Mouse (Mus musculus) common myeloid progenitor, adult 5-6 weeks (primary cell): Measurements from ENCODE around the gene Slc23a4. TPM values are rescaled to one million over a fixed set of nuclear protein-coding genes. Genes with fewer than 3 reads are reported as not detected.

Experiments used
- ATAC-seq: replicated peaks from 2 replicates; pipeline ENCODE4 v1.8.0; 2016; ENCODE audit warnings: low read depth, mild to moderate bottlenecking, moderate TSS enrichment, inconsistent platforms; ENCODE audit not compliant: poor library complexity, severe bottlenecking
- total RNA-seq: library from RNA; stranded (forward); fragments of 200-1000, 187-1606 nt; gene quantifications from 2 replicates; pipeline ENCODE4 v1.2.3, GENCODE M21; 2017

The Slc23a4 gene
- total RNA-seq, 1 experiment from 2014 or later: 0.18 TPM

- ATAC-seq: no peak
Measured at GRCm38 (mm10) chr6:34919956-34920355, 68.2 kb downstream of the Slc23a4 start, which contains the start of gene Stra8. Gene Stra8 (plus strand): TSS chr6:34920163.

GRCm38 (mm10) chr6:34919146-34919545 lies 69.1 kb downstream of the Slc23a4 start:
- no peak for ATAC-seq

DNA sequence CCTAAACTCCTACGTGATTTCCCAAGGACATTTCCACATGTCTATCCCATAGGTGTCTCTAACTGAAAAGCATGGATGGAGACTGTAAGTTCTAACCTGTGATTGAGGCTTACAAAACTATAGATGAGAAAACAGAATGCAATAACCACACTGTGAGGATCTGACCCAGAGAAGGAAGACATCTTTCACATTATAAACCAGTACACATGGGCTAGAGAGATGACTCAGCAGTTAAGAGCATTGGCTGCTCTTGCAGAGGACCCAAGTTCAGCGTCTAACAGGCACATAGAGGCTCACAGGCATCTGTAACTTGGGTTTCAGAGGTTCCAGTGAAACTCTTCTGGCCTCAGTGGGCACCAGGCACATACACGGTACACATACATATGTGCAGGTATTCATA lies 73.7 kb downstream of the Slc23a4 start:
- no peak for ATAC-seq

DNA sequence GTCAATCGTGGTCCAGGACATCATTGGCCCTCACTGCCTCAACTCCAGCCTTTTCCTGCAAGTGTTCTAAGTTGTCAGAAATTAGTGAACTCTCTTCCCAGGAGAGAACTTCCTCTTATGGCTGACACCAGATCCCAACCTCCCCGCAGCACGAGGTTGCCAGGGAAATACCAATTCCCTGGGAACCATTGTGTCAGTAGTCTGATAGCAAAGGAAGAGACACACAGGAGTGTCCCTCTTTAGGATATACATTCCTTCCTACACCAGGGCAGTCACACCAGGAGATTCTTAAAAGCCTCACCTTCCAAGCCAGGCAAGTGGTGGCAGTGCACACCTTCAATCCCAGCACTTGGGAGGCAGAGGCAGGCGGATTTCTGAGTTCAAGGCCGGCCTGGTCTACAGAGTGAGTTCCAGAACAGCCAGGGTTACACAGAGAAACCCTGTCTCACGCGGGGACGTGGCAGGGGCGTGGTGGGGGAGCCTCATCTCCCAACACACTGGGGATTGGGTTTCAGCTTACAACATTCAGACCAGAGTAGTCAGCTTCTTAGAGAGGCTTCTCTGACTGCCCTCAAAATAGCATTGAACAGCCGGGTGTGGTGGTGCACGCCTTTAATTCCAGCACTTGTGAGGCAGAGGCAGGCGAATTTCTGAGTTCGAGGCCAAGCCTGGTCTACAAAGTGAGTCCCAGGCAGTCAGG lies 74.7 kb downstream of the Slc23a4 start:
- no peak for ATAC-seq

GRCm38 (mm10) chr6:34910371-34911219 lies 77.6 kb downstream of the Slc23a4 start, which contains the start of gene Wdr91:
Gene Wdr91 (minus strand): TSS chr6:34910876.
- ATAC-seq: peak; percentile 80

DNA sequence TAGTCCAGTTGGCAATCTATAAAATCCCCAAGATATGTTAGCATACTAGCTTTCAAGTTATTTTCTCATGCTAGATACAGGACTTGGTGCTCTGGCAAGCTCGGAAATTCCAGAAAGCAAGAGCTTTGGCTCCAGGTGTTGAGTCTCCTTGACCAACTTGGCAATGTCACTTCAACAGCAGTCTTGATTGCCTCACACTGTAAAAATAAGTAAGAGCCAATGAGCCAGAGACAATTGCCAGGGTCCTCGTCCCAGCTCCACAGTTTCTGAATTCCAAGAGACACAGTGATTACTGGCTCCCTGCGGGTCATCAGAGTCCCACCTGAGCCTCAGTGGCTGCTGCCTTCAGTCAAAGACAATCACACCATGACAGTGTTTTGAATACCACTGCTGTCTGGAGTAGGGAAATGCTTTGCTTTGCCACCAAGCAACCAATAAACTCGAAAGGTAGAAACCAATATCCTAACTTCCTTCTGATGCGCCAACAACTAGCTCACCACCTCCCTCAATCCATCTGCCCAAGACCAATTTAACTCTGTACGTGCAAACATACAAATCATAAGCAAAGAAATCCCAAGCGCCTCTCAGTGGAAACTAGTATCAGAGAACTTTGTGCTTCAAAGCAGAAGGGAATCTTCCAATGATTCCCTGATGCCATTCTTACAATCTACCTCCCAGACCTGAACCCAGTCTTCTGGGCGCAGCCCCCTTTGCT lies 78.4 kb downstream of the Slc23a4 start:
- no peak for ATAC-seq

GRCm38 (mm10) chr6:34907696-34908260 lies 80.4 kb downstream of the Slc23a4 start:
- no peak for ATAC-seq

DNA sequence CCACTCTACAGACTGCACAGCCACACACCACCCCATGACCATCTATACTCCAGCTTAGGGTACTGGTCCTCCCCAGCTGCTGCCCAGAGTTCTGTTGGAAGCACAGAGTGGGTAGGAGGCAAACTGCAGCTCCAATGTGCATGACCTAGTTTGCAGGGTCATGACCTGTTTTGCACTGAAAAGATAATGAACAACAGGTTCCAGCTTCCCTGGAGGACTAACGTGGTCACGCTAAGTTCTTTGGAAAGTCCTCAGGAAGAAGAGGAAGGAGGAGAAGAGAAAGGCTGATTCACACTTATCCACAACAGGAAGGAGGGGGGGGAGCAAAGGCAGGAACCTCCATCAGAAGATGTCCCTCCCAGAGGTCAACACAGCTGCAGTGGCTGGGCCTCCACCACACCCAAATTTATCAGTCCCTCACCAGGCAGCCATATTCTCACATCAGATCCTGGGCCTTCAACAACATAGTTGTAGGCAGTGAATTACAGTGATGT lies 81.0 kb downstream of the Slc23a4 start:
- no peak for ATAC-seq

DNA sequence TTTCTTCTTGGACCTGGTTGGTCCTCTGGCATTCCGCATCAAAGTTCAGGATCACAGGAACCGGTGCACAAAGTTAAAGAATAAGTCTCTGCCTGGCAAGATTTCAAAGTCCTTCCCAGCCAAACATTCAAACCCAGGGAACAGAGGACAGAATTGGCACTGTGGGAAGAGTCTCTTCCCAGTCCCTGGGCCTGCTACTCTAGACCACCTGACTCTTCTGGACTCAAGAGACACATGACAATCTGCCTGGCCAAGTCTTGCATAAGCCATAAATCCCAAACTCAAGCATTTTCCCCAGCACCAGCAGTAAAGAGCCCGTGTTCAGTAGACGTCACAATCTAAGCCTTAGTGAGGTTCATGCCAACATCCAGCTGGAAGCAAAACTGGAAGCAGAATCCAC lies 81.5 kb downstream of the Slc23a4 start:
- ATAC-seq: no peak

DNA sequence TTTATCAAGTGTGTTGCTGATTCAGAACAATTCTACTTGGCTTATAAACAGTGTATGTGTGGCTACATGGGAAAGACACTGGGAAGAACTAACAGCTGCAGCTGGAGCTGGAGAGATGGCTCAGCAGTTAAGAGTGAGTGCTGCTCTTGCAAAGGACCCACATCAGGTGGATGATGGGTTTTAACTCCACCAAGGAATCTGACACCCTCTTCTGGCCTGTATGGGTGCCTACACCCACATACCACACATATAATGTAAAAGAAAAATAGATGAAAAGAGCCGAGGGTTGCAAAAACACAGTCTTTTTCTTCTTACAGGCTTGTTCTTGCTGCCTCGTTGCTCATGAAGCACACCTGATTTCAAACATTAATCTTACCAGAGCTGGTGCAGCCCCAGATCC lies 82.1 kb downstream of the Slc23a4 start:
- ATAC-seq: no peak

- no peak for ATAC-seq
Measured at GRCm38 (mm10) chr6:34904361-34904760, 83.8 kb downstream of the Slc23a4 start.

GRCm38 (mm10) chr6:34903851-34904250 lies 84.4 kb downstream of the Slc23a4 start:
- no peak for ATAC-seq

DNA sequence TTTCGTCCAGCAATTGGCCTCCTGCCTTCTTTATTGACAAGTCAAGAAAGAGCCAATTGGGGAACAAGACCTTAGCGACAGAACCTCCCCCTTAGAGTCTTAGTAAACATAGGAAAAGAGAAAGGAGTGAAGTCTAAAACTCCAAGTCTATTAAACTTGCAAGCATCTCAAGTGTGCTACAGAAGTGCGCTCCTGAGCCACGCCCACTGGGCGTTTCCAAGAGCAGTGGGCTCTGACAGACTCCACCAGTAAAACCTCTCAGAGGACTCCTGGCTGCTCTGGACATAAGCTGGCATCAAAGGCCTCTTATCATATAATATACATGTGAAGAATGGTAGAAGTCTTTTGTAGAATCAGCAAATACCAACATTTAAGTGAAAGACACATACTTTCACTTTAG lies 84.8 kb downstream of the Slc23a4 start:
- ATAC-seq: no peak

DNA sequence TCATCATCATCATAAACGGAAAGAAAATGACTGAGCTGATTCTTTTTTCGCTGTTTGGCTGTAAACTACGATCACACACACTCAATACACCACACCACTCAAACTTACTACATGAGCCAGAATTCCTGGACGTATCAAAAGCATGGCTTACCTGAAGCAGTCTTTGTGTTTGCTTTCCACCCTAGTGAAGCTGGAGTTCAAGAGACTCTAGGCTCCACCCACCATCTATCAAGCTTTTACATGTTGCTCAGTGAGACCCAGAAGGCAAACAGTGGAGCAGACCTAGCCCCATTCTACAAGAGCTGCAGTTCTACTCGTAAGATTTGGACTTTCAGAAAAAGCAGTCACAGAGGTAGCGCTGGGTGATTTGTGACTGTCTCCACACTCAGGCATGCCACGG lies 85.6 kb downstream of the Slc23a4 start:
- ATAC-seq: no peak

DNA sequence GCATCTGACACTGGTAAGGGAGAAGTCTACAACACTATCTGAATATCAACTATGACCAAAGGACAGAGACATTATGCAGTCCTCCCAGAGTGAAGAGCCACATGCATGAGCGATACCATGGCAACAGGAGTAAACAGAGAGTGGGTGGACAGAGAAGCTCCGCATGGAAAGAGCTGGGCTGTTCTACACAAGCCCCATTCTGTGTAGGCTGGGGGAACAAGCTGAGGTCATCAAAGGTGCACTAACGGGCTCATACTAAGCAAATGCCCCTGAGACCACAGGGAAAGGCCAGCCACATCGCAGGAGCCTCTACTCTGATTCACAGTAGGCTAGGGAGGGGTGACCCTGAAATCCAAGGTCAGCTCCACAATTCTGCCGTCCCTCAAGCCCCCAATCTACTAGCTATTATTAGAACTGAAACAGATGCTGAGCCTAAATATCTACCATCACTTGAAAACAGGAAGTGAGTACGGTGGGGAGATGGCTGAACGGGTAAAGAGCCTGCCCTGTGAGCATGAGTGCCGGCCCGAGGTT lies 86.2 kb downstream of the Slc23a4 start:
- ATAC-seq: peak; percentile 50

DNA sequence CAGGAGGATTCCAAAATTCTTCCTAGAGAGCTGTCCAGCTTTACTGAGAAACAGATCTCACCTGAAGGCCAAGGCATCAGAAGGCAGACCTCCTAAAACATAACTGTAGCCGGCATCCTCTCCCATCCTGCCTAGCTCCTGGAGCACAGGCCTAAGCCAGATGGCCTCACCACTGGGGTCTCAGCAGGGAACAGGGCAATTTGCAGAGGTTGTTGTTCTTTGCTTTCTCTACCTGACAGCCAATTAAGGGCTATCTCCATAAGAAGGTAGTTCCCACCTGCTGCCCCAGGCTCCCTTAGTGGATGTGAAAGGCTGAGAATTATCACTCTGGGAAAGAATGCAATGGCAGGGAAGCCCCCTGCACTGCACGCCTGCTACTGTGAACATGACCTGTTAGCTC lies 87.2 kb downstream of the Slc23a4 start:
- ATAC-seq: no peak

GRCm38 (mm10) chr6:34899127-34899526 lies 89.1 kb downstream of the Slc23a4 start:
- peak; percentile 78 for ATAC-seq

- ATAC-seq: no peak
Measured at GRCm38 (mm10) chr6:34896168-34896780, 91.9 kb downstream of the Slc23a4 start.

- ATAC-seq: no peak
Measured at GRCm38 (mm10) chr6:34895569-34895968, 92.6 kb downstream of the Slc23a4 start.
